Mouse (Mus musculus) kidney, postnatal 36 days (tissue): Measurements from ENCODE around the gene Adgre5.

Experiments used
- DNase-seq, 2 experiments: peaks; one replicate each; pipeline ENCODE4 v3.0.0; 2021 to 2022; ENCODE audit warnings: mixed read lengths in 2 of 2

The Adgre5 gene

DNA sequence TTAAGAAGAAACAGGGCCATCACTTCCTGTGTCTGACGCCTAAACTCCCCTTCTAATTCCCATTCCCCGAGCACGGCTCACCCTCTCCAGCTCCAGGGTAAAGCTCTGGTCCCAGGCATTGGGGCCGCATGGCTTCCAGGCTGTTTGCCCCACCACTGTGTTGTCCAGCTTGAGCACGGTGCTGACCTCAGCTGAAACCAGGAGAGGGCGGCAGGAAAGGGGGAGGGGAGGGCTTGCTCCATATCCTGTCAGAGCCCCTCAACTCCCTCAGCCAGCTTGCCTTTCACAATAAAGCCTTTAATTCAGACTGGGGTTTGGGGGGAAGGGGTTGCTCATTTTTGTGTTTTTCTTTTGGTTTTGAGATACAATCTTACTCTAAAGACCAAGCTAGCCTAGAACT is 60.0 kb downstream of the Adgre5 start:
- DNase-seq = peak in 1 of 2 experiments; percentile 36

DNA sequence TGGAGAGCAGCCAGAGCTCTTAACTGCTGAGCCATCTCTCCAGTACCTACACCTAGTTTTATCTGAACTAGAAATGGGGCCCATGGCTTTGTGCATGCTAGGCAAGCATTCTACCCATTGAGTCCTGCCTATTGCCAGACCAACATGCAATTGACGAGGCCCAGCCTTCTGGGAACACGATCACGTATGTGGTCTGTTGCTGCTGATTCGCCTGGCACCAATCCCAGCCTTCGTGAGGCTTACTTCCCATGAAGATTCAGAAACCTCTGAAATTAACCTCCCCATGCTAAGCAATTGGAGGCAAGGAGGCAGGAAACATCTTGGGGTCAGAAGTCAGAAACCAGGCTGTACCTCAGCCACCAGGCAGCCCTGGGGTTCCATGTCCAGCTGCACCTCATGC is 60.5 kb downstream of the Adgre5 start:
- DNase-seq = no peak

DNA sequence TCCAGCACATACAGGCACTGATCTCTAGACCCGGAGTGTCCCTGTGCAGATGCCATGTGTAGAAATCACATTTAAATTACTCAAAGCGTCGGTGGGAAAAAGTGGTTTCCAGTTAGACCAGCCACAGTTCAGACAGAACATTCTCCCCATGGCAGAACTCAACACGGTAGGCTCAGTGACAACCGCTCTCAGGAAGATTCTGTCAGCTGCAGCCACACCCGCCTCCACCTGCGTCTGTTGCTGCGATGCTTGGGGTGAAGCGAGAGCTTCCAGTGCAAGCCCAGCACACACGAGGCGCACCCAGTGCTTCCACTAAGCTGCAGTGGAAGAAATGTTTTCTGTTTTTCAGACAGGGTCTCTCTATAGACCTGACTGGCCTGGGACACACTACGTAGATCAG is 61.3 kb downstream of the Adgre5 start:
- no peak for DNase-seq

DNA sequence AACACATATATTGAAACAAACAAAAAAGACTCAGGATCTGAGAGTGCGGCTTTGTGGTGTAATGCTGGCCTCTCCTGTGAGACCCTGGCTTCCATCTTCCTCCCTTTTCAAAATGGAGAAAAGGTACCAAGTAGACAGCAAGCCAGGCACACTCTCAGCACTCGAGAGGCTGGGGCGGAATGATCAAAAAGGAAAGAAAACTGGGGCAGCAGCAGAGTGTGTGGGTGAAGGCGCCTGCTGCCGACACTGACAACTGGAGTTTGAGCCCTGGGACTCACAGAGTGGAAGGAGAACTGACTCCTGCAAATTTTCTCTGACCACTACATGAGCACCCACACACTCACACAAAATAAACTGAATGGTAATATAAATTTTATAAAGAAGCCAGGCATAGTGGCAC is 66.6 kb downstream of the Adgre5 start:
- no peak for DNase-seq
